Mouse (Mus musculus) lung, embryonic 14.5 days (tissue): ENCODE measurements around the gene Taldo1. TPM values are rescaled to one million over a fixed set of nuclear protein-coding genes. Genes with fewer than 3 reads are reported as not detected.
"Not testable (repeated sequence)": the region's sequence is repeated elsewhere in the genome, so short reads cannot be mapped to it uniquely, and the experiment has no call there.

Source experiments
- ATAC-seq: fragments of 200-750 bp; cut with Nextera tagmentation; 2 replicates; pipeline ENCODE4 v1.8.0; 2017; ENCODE audit warnings: mild to moderate bottlenecking, moderate TSS enrichment, moderate library complexity; ENCODE audit not compliant: insufficient read depth
- DNase-seq: peaks from one replicate; pipeline ENCODE4 v3.0.0-alpha.2; 2015
- H3K27ac ChIP-seq: fragments of 300-500 bp; sonication (generic); 2 replicates; pipeline ENCODE4 v1.5.1; 2014; ENCODE audit warnings: low read depth, mild to moderate bottlenecking, moderate library complexity
- H3K27me3 ChIP-seq: fragments of 300-500 bp; sonication (generic); 2 replicates; pipeline ENCODE4 v1.6.1; 2014; ENCODE audit warnings: low read length, control low read depth; ENCODE audit not compliant: insufficient read depth
- H3K36me3 ChIP-seq: fragments of 300-500 bp; sonication (generic); 2 replicates; pipeline ENCODE4 v1.6.1; 2014; ENCODE audit warnings: control low read depth; ENCODE audit not compliant: insufficient read depth
- H3K4me1 ChIP-seq: fragments of 300-500 bp; sonication (generic); 2 replicates; pipeline ENCODE4 v1.6.1; 2014; ENCODE audit warnings: antibody characterized with exemption, control low read depth; ENCODE audit not compliant: insufficient read depth
- H3K4me2 ChIP-seq: fragments of 300-500 bp; sonication (generic); 2 replicates; pipeline ENCODE4 v1.6.1; 2014; ENCODE audit warnings: mild to moderate bottlenecking
- H3K4me3 ChIP-seq: fragments of 300-500 bp; sonication (generic); 2 replicates; pipeline ENCODE4 v1.5.1; 2014; ENCODE audit warnings: low read depth, low read length
- H3K9ac ChIP-seq: fragments of 300-500 bp; sonication (generic); 2 replicates; pipeline ENCODE4 v1.6.1; 2014
- H3K9me3 ChIP-seq: fragments of 300-500 bp; sonication (generic); 2 replicates; pipeline ENCODE4 v1.6.1; 2016; ENCODE audit warnings: low read depth, low read length, control low read depth
- CTCF ChIP-seq: IDR thresholded peaks from 2 replicates; pipeline ENCODE4 v1.5.1; 2016; ENCODE audit warnings: antibody characterized with exemption, low read depth
- WGBS: fragments of 180-500 bp; shearing (Covaris S2); extraction: QIAGEN DNeasy Blood & Tissue Kit; methylation state at CpG from one replicate; pipeline ENCODE4 v1.1.7; 2014; 5-methylcytosine and 5-hydroxymethylcytosine counted together
- polyA plus RNA-seq: library from polyadenylated mRNA; unstranded; fragments of >200 nt; fragmentation: Nextera tagmentation; extraction: Ambion mirVana; gene quantifications from 2 replicates; pipeline ENCODE4 v1.2.1, GENCODE M21; 2014

Gene Taldo1
- polyA plus RNA-seq, 1 experiment from 2014 or later, result 241 TPM

GRCm38 (mm10) chr7:141403305-141403704 is 11.3 kb downstream of the Taldo1 start:
- TF ChIP-seq CTCF, result peak; percentile 87

GRCm38 (mm10) chr7:141405466-141405865 is 13.5 kb downstream of the Taldo1 start:
- H3K27me3 ChIP-seq, result no peaks in the 10 kb centered on the region
- H3K4me3 ChIP-seq, result no peak overlapping the region
- TF ChIP-seq CTCF, result no peak
- ATAC-seq (no peak), DNase-seq (no peak)
- H3K36me3 ChIP-seq, result peaks cover 60% of the 10 kb centered on the region
- H3K9ac ChIP-seq, result no peak overlapping the region
- no peak overlapping the region for H3K4me2 ChIP-seq
- no peaks in the 10 kb centered on the region for H3K4me1 ChIP-seq
- 53% methylated on average over 4 of the region's 4 CpGs for WGBS
- H3K27ac ChIP-seq, result no peak overlapping the region
- no peaks in the 10 kb centered on the region for H3K9me3 ChIP-seq

More at GRCm38 (mm10) chr7:141403305-141403704, 11.3 kb downstream of the Taldo1 start:
- Histone ChIP-seq H3K9me3 (no peaks in the 10 kb centered on the region), H3K27me3 (no peaks in the 10 kb centered on the region), H3K4me3 (no peak overlapping the region), H3K36me3 (peaks cover 58% of the 10 kb centered on the region), H3K4me1 (no peaks in the 10 kb centered on the region), H3K4me2 (no peak overlapping the region), H3K9ac (no peak overlapping the region), H3K27ac (no peak overlapping the region)
- ATAC-seq, result peak; percentile 72
- DNase-seq, result peak; percentile 68
- WGBS, result 53% methylated on average over 5 of the region's 5 CpGs

- H3K27ac ChIP-seq, H3K9me3 ChIP-seq, H3K4me3 ChIP-seq, H3K4me1 ChIP-seq, DNase-seq, H3K4me2 ChIP-seq, ATAC-seq, H3K27me3 ChIP-seq, H3K9ac ChIP-seq: not testable (repeated sequence)
- peaks cover 45% of the 10 kb centered on the region for H3K36me3 ChIP-seq
- 95% methylated on average over 7 of the region's 7 CpGs for WGBS
Observed at GRCm38 (mm10) chr7:141407670-141408069, 15.7 kb downstream of the Taldo1 start.

- Histone ChIP-seq H3K9ac (no peak overlapping the region), H3K4me3 (no peak overlapping the region), H3K4me1 (peaks cover 4% of the 10 kb centered on the region; the same call in 1 of the 2 replicates), H3K4me2 (no peak overlapping the region), H3K9me3 (no peaks in the 10 kb centered on the region), H3K27me3 (no peaks in the 10 kb centered on the region), H3K27ac (no peak overlapping the region), H3K36me3 (peaks cover 37% of the 10 kb centered on the region)
- TF ChIP-seq CTCF, result peak; percentile 91
- WGBS, result 11% methylated on average over 11 of the region's 11 CpGs
- peak; percentile 62 for ATAC-seq
- DNase-seq, result peak; percentile 94
Observed at GRCm38 (mm10) chr7:141408833-141409232, 16.8 kb downstream of the Taldo1 start.

GRCm38 (mm10) chr7:141410631-141411030 is 18.6 kb downstream of the Taldo1 start:
- Histone ChIP-seq H3K9me3 (no peaks in the 10 kb centered on the region), H3K27ac (no peak overlapping the region), H3K9ac (no peak overlapping the region), H3K27me3 (no peaks in the 10 kb centered on the region), H3K36me3 (peaks cover 37% of the 10 kb centered on the region), H3K4me3 (no peak overlapping the region), H3K4me1 (peaks cover 4% of the 10 kb centered on the region; the same call in 1 of the 2 replicates), H3K4me2 (no peak overlapping the region)
- ATAC-seq, result no peak
- DNase-seq, result no peak
- no peak for TF ChIP-seq CTCF
- WGBS, result 81% methylated on average over 8 of the region's 8 CpGs

- Histone ChIP-seq H3K27me3 (no peaks in the 10 kb centered on the region), H3K27ac (no peak overlapping the region), H3K4me2 (no peak overlapping the region), H3K36me3 (peaks cover 33% of the 10 kb centered on the region), H3K9ac (no peak overlapping the region), H3K4me3 (no peak overlapping the region), H3K9me3 (no peaks in the 10 kb centered on the region), H3K4me1 (peaks cover 4% of the 10 kb centered on the region; the same call in 1 of the 2 replicates)
- no peak for TF ChIP-seq CTCF
- no peak for DNase-seq
- ATAC-seq, result no peak
- WGBS, result 94% methylated on average over 1 of the region's 1 CpGs
Observed at GRCm38 (mm10) chr7:141411667-141412066, 19.7 kb downstream of the Taldo1 start.

GRCm38 (mm10) chr7:141413331-141413730 is 21.3 kb downstream of the Taldo1 start:
- H3K4me2 ChIP-seq, result peak overlapping the region; percentile 92
- 2% methylated on average over 16 of the region's 16 CpGs for WGBS
- peak overlapping the region; percentile 77 for H3K4me3 ChIP-seq
- ATAC-seq (peak; percentile 4; the same call in 1 of the 2 replicates), DNase-seq (peak; percentile 30)
- peaks cover 4% of the 10 kb centered on the region; the same call in 1 of the 2 replicates for H3K4me1 ChIP-seq
- H3K27ac ChIP-seq, result peak overlapping the region; percentile 75
- no peaks in the 10 kb centered on the region for H3K9me3 ChIP-seq
- no peaks in the 10 kb centered on the region for H3K27me3 ChIP-seq
- H3K9ac ChIP-seq, result peak overlapping the region; percentile 81
- TF ChIP-seq CTCF, result no peak
- H3K36me3 ChIP-seq, result peaks cover 29% of the 10 kb centered on the region
